Mouse (Mus musculus) bone marrow, adult 2 months (tissue): ENCODE measurements around the gene Acer3.

Experiments
- CTCF ChIP-seq: fragments of 200-500 bp; IDR thresholded peaks from 2 replicates; pipeline ENCODE4 v1.5.1; 2011; ENCODE audit warnings: low read length, control low read depth; ENCODE audit not compliant: control insufficient read depth, insufficient read depth
- POLR2A ChIP-seq: fragments of 200-500 bp; IDR thresholded peaks from 2 replicates; pipeline ENCODE4 v1.6.1; 2011; ENCODE audit warnings: low read depth, mild to moderate bottlenecking, control low read depth, low read length, borderline replicate concordance; ENCODE audit not compliant: control insufficient read depth

- TF ChIP-seq CTCF, result no peak
- TF ChIP-seq POLR2A, result no peak
Observed at GRCm38 (mm10) chr7:98276263-98276662, 44.7 kb downstream of the Acer3 start.
